9 mouse cellular contexts compared by ENCODE assay signal in genomic region chr10:39625626-39626260, GRCm38 (mm10). TPM values are rescaled to one million over a fixed set of nuclear protein-coding genes. Genes with fewer than 3 reads are reported as not detected.
DNase-seq lines count a peak whose midpoint lies in the region; ATAC-seq lines count a peak whose summit lies in the region.
"Had no signal": no experiment of that assay in that cellular context is flagged by ENCODE, and none has a peak within 500 bp of the region (broad histone marks: within the 10 kb centered on the region; RNA-seq: fewer than 3 reads in every experiment).

No protein-coding gene starts in this region.

- H3K27ac ChIP-seq in limb, embryonic 15.5 days, result peak overlapping the region; percentile 50; the same call in 1 of the 2 replicates

- no peak overlapping the region for H3K9ac ChIP-seq in limb, embryonic 15.5 days

- DNase-seq in cerebellum, postnatal 25 days, result peak; percentile 33 to 48
- peak; percentile 37 for DNase-seq in CD4-positive helper T cell, adult 2 months (ENCODE audit: low read depth, low spot score)
- no peak for DNase-seq in layer of hippocampus, postnatal 25 days (ENCODE audit: extremely low spot score in 1 of 2, low spot score in 1 of 2)
- DNase-seq in frontal cortex, postnatal 25 days (ENCODE audit: low spot score in 2 of 2), result no peak
- DNase-seq in right cerebral cortex, postnatal 25 days, result no peak

- no peaks in the 10 kb centered on the region for H3K27me3 ChIP-seq in limb, embryonic 15.5 days

- ATAC-seq in cerebellum, adult (ENCODE audit: insufficient number of reproducible peaks, low FRiP score, low TSS enrichment), result no peak
- ATAC-seq in hematopoietic stem cell, adult 5-6 weeks (replicated peaks in 1 of 2; ENCODE audit: insufficient read depth in 1 of 2, low FRiP score in 2 of 2, low TSS enrichment in 1 of 2, low read depth in 1 of 2, poor library complexity in 2 of 2, severe bottlenecking in 2 of 2), result peak; percentile 79 to 92
- no peak for ATAC-seq in limb, embryonic 15.5 days (ENCODE audit: insufficient number of reproducible peaks, low FRiP score, low TSS enrichment, low read depth)

- H3K4me2 ChIP-seq in limb, embryonic 15.5 days, result no peak overlapping the region

- no peaks in the 10 kb centered on the region for H3K9me3 ChIP-seq in limb, embryonic 15.5 days
- H3K9me3 ChIP-seq: megakaryocyte, embryonic 14.5 days had no signal

- H3K36me3 ChIP-seq in limb, embryonic 15.5 days, result 0 out of 2 replicates have a peak, but pooled peaks cover 7% of the 10 kb centered on the region

- peaks cover 38% of the 10 kb centered on the region for H3K4me1 ChIP-seq in limb, embryonic 15.5 days

- H3K4me3 ChIP-seq in limb, embryonic 15.5 days, result no peak overlapping the region

- WGBS in limb, embryonic 15.5 days, result 36% methylated on average over 11 of the region's 11 CpGs

RNA-seq across cellular contexts. Expression of gene Traf3ip2, which starts 13.0 kb away (rescaled TPM):
- total RNA-seq in hematopoietic stem cell, adult 5-6 weeks (2017), result 4.1 and 5.8 TPM in 2 replicates
- polyA plus RNA-seq in limb, embryonic 15.5 days (2015; fragmentation: Nextera tagmentation; extraction: Ambion mirVana), result 14.9 and 15.5 TPM in 2 replicates
- total RNA-seq in layer of hippocampus, postnatal 25 days (2021), result 1 to 10 TPM; 1.9 to 2.0 TPM

Comparison
In these comparisons a context has a peak if more than half of its experiments do, and no peak if none do; other contexts are left out.
1. DNase-seq: peak in cerebellum, postnatal 25 days (2 of 2) and CD4-positive helper T cell, adult 2 months (single experiment); none in layer of hippocampus, postnatal 25 days (0 of 2), frontal cortex, postnatal 25 days (0 of 2) and right cerebral cortex, postnatal 25 days (single experiment).
2. ATAC-seq: peak in hematopoietic stem cell, adult 5-6 weeks (2 of 2); none in cerebellum, adult (single experiment) and limb, embryonic 15.5 days (single experiment).